Mouse (Mus musculus) midbrain, embryonic 15.5 days (tissue): ENCODE data around the gene Spag7. TPM values are rescaled to one million over a fixed set of nuclear protein-coding genes. Genes with fewer than 3 reads are reported as not detected.

Source experiments
- ATAC-seq: fragments of 200-750 bp; cut with Nextera tagmentation; replicated peaks from 2 replicates; pipeline ENCODE4 v1.8.0; 2017; ENCODE audit warnings: moderate TSS enrichment
- H3K27ac ChIP-seq: fragments of 300-500 bp; sonication (generic); 2 replicates; pipeline ENCODE4 v1.5.1; 2015; ENCODE audit warnings: mild to moderate bottlenecking, inconsistent platforms
- H3K27me3 ChIP-seq: fragments of 300-500 bp; sonication (generic); replicated peaks from 2 replicates; pipeline ENCODE4 v1.6.1; 2015; ENCODE audit warnings: inconsistent platforms
- H3K36me3 ChIP-seq: fragments of 300-500 bp; sonication (generic); replicated peaks from 2 replicates; pipeline ENCODE4 v1.6.1; 2015; ENCODE audit warnings: inconsistent platforms
- H3K4me1 ChIP-seq: fragments of 300-500 bp; sonication (generic); 2 replicates; pipeline ENCODE4 v1.6.1; 2015; ENCODE audit warnings: inconsistent platforms
- H3K4me2 ChIP-seq: fragments of 300-500 bp; sonication (generic); 2 replicates; pipeline ENCODE4 v1.6.1; 2015; ENCODE audit warnings: inconsistent platforms, mild to moderate bottlenecking, moderate library complexity
- H3K4me3 ChIP-seq: fragments of 300-500 bp; sonication (generic); 2 replicates; pipeline ENCODE4 v1.5.1; 2015; ENCODE audit warnings: mild to moderate bottlenecking, inconsistent platforms
- H3K9ac ChIP-seq: fragments of 300-500 bp; sonication (generic); 2 replicates; pipeline ENCODE4 v1.6.1; 2015; ENCODE audit warnings: mild to moderate bottlenecking, inconsistent platforms
- H3K9me3 ChIP-seq: fragments of 300-500 bp; sonication (generic); 2 replicates; pipeline ENCODE4 v1.6.1; 2016; ENCODE audit warnings: inconsistent platforms
- WGBS: fragments of 180-500 bp; shearing (Covaris S2); methylation state at CpG from one replicate; pipeline ENCODE4 v1.1.7; 2015; ENCODE audit warnings: mixed read lengths; 5-methylcytosine and 5-hydroxymethylcytosine counted together
- polyA plus RNA-seq: library from polyadenylated mRNA; unstranded; fragments of >200 nt; fragmentation: Nextera tagmentation; extraction: Ambion mirVana; gene quantifications from 2 replicates; pipeline ENCODE4 v1.2.1, GENCODE M21; 2015

The Spag7 gene
- polyA plus RNA-seq = 171 and 173 TPM in 2 replicates

- Histone ChIP-seq H3K36me3 (peaks cover 16% of the 10 kb centered on the region), H3K4me1 (peaks cover 33% of the 10 kb centered on the region), H3K27me3 (no peaks in the 10 kb centered on the region), H3K27ac (peak within 1 kb of the TSS; percentile 99), H3K9me3 (no peaks in the 10 kb centered on the region), H3K4me2 (peak within 1 kb of the TSS; percentile 90), H3K4me3 (peak within 1 kb of the TSS; percentile 70), H3K9ac (peak within 1 kb of the TSS; percentile 76)
- peak; percentile 96 for ATAC-seq
- WGBS = under 1% methylated on average over 44 of the region's 44 CpGs
Observed at GRCm38 (mm10) chr11:70668771-70669505, at the start of gene Spag7. TSS of gene Spag7 (minus strand) at chr11:70669416.

- ATAC-seq = no peak
- H3K36me3 ChIP-seq = peaks cover 26% of the 10 kb centered on the region
Observed at GRCm38 (mm10) chr11:70718481-70718880, 49.3 kb upstream of the Spag7 start.

GRCm38 (mm10) chr11:70715832-70716231 is 46.6 kb upstream of the Spag7 start:
- WGBS = 81% methylated on average over 6 of the region's 6 CpGs
- H3K4me2 ChIP-seq = no peak overlapping the region
- no peak overlapping the region for H3K9ac ChIP-seq
- no peaks in the 10 kb centered on the region for H3K4me1 ChIP-seq
- H3K9me3 ChIP-seq = no peaks in the 10 kb centered on the region
- no peak for ATAC-seq
- no peak overlapping the region for H3K27ac ChIP-seq
- H3K36me3 ChIP-seq = peaks cover 27% of the 10 kb centered on the region
- H3K27me3 ChIP-seq = no peaks in the 10 kb centered on the region
- H3K4me3 ChIP-seq = no peak overlapping the region

More at GRCm38 (mm10) chr11:70718481-70718880, 49.3 kb upstream of the Spag7 start:
- Histone ChIP-seq H3K4me2 (no peak overlapping the region), H3K27me3 (no peaks in the 10 kb centered on the region), H3K9ac (no peak overlapping the region), H3K9me3 (no peaks in the 10 kb centered on the region), H3K4me3 (no peak overlapping the region), H3K27ac (no peak overlapping the region), H3K4me1 (no peaks in the 10 kb centered on the region)
- 89% methylated on average over 5 of the region's 5 CpGs for WGBS

GRCm38 (mm10) chr11:70713222-70713621 is 44.0 kb upstream of the Spag7 start:
- WGBS = 92% methylated on average over 6 of the region's 6 CpGs

GRCm38 (mm10) chr11:70711026-70711425 is 41.8 kb upstream of the Spag7 start:
- no peak overlapping the region for H3K27ac ChIP-seq
- no peaks in the 10 kb centered on the region for H3K27me3 ChIP-seq
- 95% methylated on average over 10 of the region's 10 CpGs for WGBS
- H3K36me3 ChIP-seq = peaks cover 39% of the 10 kb centered on the region; the same call in 1 of the 2 replicates
- H3K4me3 ChIP-seq = no peak overlapping the region
- H3K9ac ChIP-seq = no peak overlapping the region
- H3K4me1 ChIP-seq = no peaks in the 10 kb centered on the region
- H3K9me3 ChIP-seq = no peaks in the 10 kb centered on the region
- H3K4me2 ChIP-seq = no peak overlapping the region
- no peak for ATAC-seq

More at GRCm38 (mm10) chr11:70713222-70713621, 44.0 kb upstream of the Spag7 start:
- H3K9me3 ChIP-seq = no peaks in the 10 kb centered on the region
- H3K4me2 ChIP-seq = no peak overlapping the region
- H3K4me1 ChIP-seq = no peaks in the 10 kb centered on the region
- H3K36me3 ChIP-seq = peaks cover 29% of the 10 kb centered on the region; the same call in 1 of the 2 replicates
- no peak overlapping the region for H3K9ac ChIP-seq
- H3K27ac ChIP-seq = no peak overlapping the region
- ATAC-seq = no peak
- H3K4me3 ChIP-seq = no peak overlapping the region
- no peaks in the 10 kb centered on the region for H3K27me3 ChIP-seq

GRCm38 (mm10) chr11:70706127-70706526 is 36.9 kb upstream of the Spag7 start:
- H3K9ac ChIP-seq = no peak overlapping the region
- H3K27ac ChIP-seq = no peak overlapping the region
- ATAC-seq = no peak
- no peaks in the 10 kb centered on the region for H3K27me3 ChIP-seq
- peaks cover 16% of the 10 kb centered on the region for H3K4me1 ChIP-seq
- H3K4me2 ChIP-seq = no peak overlapping the region
- no peaks in the 10 kb centered on the region for H3K9me3 ChIP-seq
- WGBS = 81% methylated on average over 3 of the region's 3 CpGs
- H3K36me3 ChIP-seq = peaks cover 35% of the 10 kb centered on the region; the same call in 1 of the 2 replicates
- H3K4me3 ChIP-seq = no peak overlapping the region

GRCm38 (mm10) chr11:70702781-70703180 is 33.6 kb upstream of the Spag7 start:
- peaks cover 24% of the 10 kb centered on the region for H3K4me1 ChIP-seq
- H3K27me3 ChIP-seq = no peaks in the 10 kb centered on the region
- H3K4me2 ChIP-seq = peak overlapping the region; percentile 90
- no peak overlapping the region for H3K27ac ChIP-seq
- H3K4me3 ChIP-seq = no peak overlapping the region
- peak overlapping the region; percentile 16; the same call in 1 of the 2 replicates for H3K9ac ChIP-seq
- no peaks in the 10 kb centered on the region for H3K9me3 ChIP-seq
- 69% methylated on average over 6 of the region's 6 CpGs for WGBS
- ATAC-seq = no peak
- H3K36me3 ChIP-seq = peaks cover 18% of the 10 kb centered on the region; the same call in 1 of the 2 replicates

GRCm38 (mm10) chr11:70701984-70702733 is 32.9 kb upstream of the Spag7 start:
- Histone ChIP-seq H3K36me3 (peaks cover 13% of the 10 kb centered on the region; the same call in 1 of the 2 replicates), H3K4me1 (peaks cover 24% of the 10 kb centered on the region), H3K9me3 (no peaks in the 10 kb centered on the region), H3K27me3 (no peaks in the 10 kb centered on the region), H3K9ac (peak overlapping the region; percentile 92; the same call in 1 of the 2 replicates), H3K4me3 (peak overlapping the region; percentile 97), H3K4me2 (peak overlapping the region; percentile 90), H3K27ac (no peak overlapping the region)
- WGBS = 85% methylated on average over 6 of the region's 6 CpGs
- ATAC-seq = no peak

- no peak for ATAC-seq
- Histone ChIP-seq H3K36me3 (peaks cover 6% of the 10 kb centered on the region; the same call in 1 of the 2 replicates), H3K4me3 (peak overlapping the region; percentile 97), H3K27ac (peak overlapping the region; percentile 92; the same call in 1 of the 2 replicates), H3K9me3 (no peaks in the 10 kb centered on the region), H3K4me1 (peaks cover 24% of the 10 kb centered on the region), H3K27me3 (no peaks in the 10 kb centered on the region), H3K4me2 (peak overlapping the region; percentile 90), H3K9ac (peak overlapping the region; percentile 92)
- 11% methylated on average over 10 of the region's 10 CpGs for WGBS
Observed at GRCm38 (mm10) chr11:70701221-70701955, 32.2 kb upstream of the Spag7 start.

- H3K9ac ChIP-seq = peak overlapping the region; percentile 92
- WGBS = under 1% methylated on average over 34 of the region's 34 CpGs
- peaks cover 24% of the 10 kb centered on the region for H3K4me1 ChIP-seq
- H3K27ac ChIP-seq = peak overlapping the region; percentile 92
- H3K4me3 ChIP-seq = peak overlapping the region; percentile 97
- H3K36me3 ChIP-seq = peaks cover 4% of the 10 kb centered on the region; the same call in 1 of the 2 replicates
- peak; percentile 57 for ATAC-seq
- peak overlapping the region; percentile 90 for H3K4me2 ChIP-seq
- no peaks in the 10 kb centered on the region for H3K9me3 ChIP-seq
- no peaks in the 10 kb centered on the region for H3K27me3 ChIP-seq
Observed at GRCm38 (mm10) chr11:70700613-70701012, 31.4 kb upstream of the Spag7 start.

- Histone ChIP-seq H3K27ac (peak within 1 kb of the TSS; percentile 92), H3K4me2 (peak within 1 kb of the TSS; percentile 90), H3K9ac (peak within 1 kb of the TSS; percentile 92), H3K4me3 (peak within 1 kb of the TSS; percentile 97), H3K27me3 (no peaks in the 10 kb centered on the region), H3K9me3 (no peaks in the 10 kb centered on the region), H3K36me3 (0 out of 2 replicates have a peak, but pooled peaks cover 3% of the 10 kb centered on the region), H3K4me1 (peaks cover 24% of the 10 kb centered on the region)
- WGBS = 1% methylated on average over 64 of the region's 69 CpGs
- peak; percentile 95 for ATAC-seq
Observed at GRCm38 (mm10) chr11:70699722-70700556, 30.7 kb upstream of the Spag7 start, which contains the start of the genes Inca1 and Kif1c. TSS of gene Inca1 (minus strand) at chr11:70700155. TSS of gene Kif1c (plus strand) at chr11:70700548.
